Mouse (Mus musculus) ES-CJ7 (cell line): ENCODE results near the gene Efna3.

ENCODE experiments used
- DNase-seq: peaks from one replicate; pipeline ENCODE4 v3.0.0; 2011; ENCODE audit warnings: low read depth, low spot score

The Efna3 gene

GRCm38 (mm10) chr3:89315930-89316831 lies 6.6 kb downstream of the Efna3 start:
- peak; percentile 80 for DNase-seq

- peak; percentile 89 for DNase-seq
These were observed 7.4 kb downstream of the Efna3 start for GRCm38 (mm10) chr3:89315195-89315929.

GRCm38 (mm10) chr3:89314791-89315190 lies 8.0 kb downstream of the Efna3 start:
- DNase-seq, result no peak

GRCm38 (mm10) chr3:89314340-89314739 lies 8.4 kb downstream of the Efna3 start:
- DNase-seq, result no peak

- DNase-seq, result peak; percentile 91
These were observed 14.7 kb downstream of the Efna3 start for GRCm38 (mm10) chr3:89308089-89308488.

GRCm38 (mm10) chr3:89305551-89306325 lies 17.0 kb downstream of the Efna3 start:
- no peak for DNase-seq

- no peak for DNase-seq
These were observed 17.7 kb downstream of the Efna3 start for GRCm38 (mm10) chr3:89305105-89305504.

GRCm38 (mm10) chr3:89304440-89304839 lies 18.3 kb downstream of the Efna3 start:
- DNase-seq, result no peak

- DNase-seq, result no peak
These were observed 22.3 kb downstream of the Efna3 start for GRCm38 (mm10) chr3:89300514-89300913.

GRCm38 (mm10) chr3:89300071-89300470 lies 22.7 kb downstream of the Efna3 start:
- DNase-seq, result no peak

GRCm38 (mm10) chr3:89299499-89299898 lies 23.3 kb downstream of the Efna3 start:
- DNase-seq, result peak; percentile 78

- DNase-seq, result no peak
These were observed 23.9 kb downstream of the Efna3 start for GRCm38 (mm10) chr3:89298908-89299307.

- no peak for DNase-seq
These were observed 25.9 kb downstream of the Efna3 start for GRCm38 (mm10) chr3:89296761-89297396.

- DNase-seq, result no peak
These were observed 27.0 kb downstream of the Efna3 start for GRCm38 (mm10) chr3:89295685-89296230.

- DNase-seq, result no peak
These were observed 28.6 kb downstream of the Efna3 start for GRCm38 (mm10) chr3:89294195-89294594.

GRCm38 (mm10) chr3:89293247-89293918 lies 29.4 kb downstream of the Efna3 start:
- DNase-seq, result no peak

- no peak for DNase-seq
These were observed 30.5 kb downstream of the Efna3 start for GRCm38 (mm10) chr3:89292303-89292702.

- no peak for DNase-seq
These were observed 30.9 kb downstream of the Efna3 start for GRCm38 (mm10) chr3:89291874-89292273.

GRCm38 (mm10) chr3:89288503-89288928 lies 34.2 kb downstream of the Efna3 start:
- no peak for DNase-seq

- DNase-seq, result no peak
These were observed 35.5 kb downstream of the Efna3 start for GRCm38 (mm10) chr3:89287286-89287685.
